9 mouse cellular contexts compared by ENCODE assay signal in genomic region chr13:35383000-35383623, GRCm38 (mm10).
A peak's percentile ranks its signal among the peaks of the same experiment; 100 is the strongest.
DNase-seq lines count a peak whose midpoint lies in the region; ATAC-seq lines count a peak whose summit lies in the region.
"Had no signal": no experiment of that assay in that cellular context is flagged by ENCODE, and none has a peak within 500 bp of the region (broad histone marks: within the 10 kb centered on the region; RNA-seq: fewer than 3 reads in every experiment).

No protein-coding gene starts in this region.

- H3K27me3 ChIP-seq in liver, embryonic 12.5 days (replicated peaks): no peaks in the 10 kb centered on the region
- no peaks in the 10 kb centered on the region for H3K27me3 ChIP-seq in stomach, embryonic 14.5 days (ENCODE audit: control insufficient read depth, insufficient read depth, low read length)
- H3K27me3 ChIP-seq: forebrain, embryonic 13.5 days had no signal

- H3K9ac ChIP-seq in liver, embryonic 12.5 days: no peak overlapping the region
- no peak overlapping the region for H3K9ac ChIP-seq in stomach, embryonic 14.5 days (replicated peaks; ENCODE audit: low read depth, low read length)
- H3K9ac ChIP-seq: forebrain, embryonic 13.5 days; hindbrain, embryonic 14.5 days had no signal

- no peak overlapping the region for H3K4me3 ChIP-seq in liver, embryonic 12.5 days
- no peak overlapping the region for H3K4me3 ChIP-seq in stomach, embryonic 14.5 days (ENCODE audit: low read depth, low read length)
- H3K4me3 ChIP-seq: forebrain, embryonic 13.5 days had no signal

- peak overlapping the region; percentile 23; the same call in 1 of the 2 replicates for H3K4me2 ChIP-seq in liver, embryonic 12.5 days
- no peak overlapping the region for H3K4me2 ChIP-seq in stomach, embryonic 14.5 days (replicated peaks; ENCODE audit: low read depth, low read length)
- H3K4me2 ChIP-seq: forebrain, embryonic 13.5 days; hindbrain, embryonic 14.5 days had no signal

- no peak for DNase-seq in liver
- peak; percentile 8 to 19 for DNase-seq in cerebellum, postnatal 14 days
- peak; percentile 17 for DNase-seq in kidney, adult 18-20 months
- DNase-seq in left cerebral cortex, adult 9 months (ENCODE audit: low spot score in 2 of 2): no peak
- DNase-seq in thymus, postnatal 36 days: no peak

- 21% methylated on average over 12 of the region's 12 CpGs for WGBS in liver, embryonic 12.5 days (ENCODE audit: insufficient replicate concordance)
- 32% methylated on average over 12 of the region's 12 CpGs for WGBS in stomach, embryonic 14.5 days

- no peaks in the 10 kb centered on the region for H3K36me3 ChIP-seq in liver, embryonic 12.5 days
- no peaks in the 10 kb centered on the region for H3K36me3 ChIP-seq in stomach, embryonic 14.5 days (ENCODE audit: control insufficient read depth, insufficient read depth, low read length)

- H3K9me3 ChIP-seq in liver, embryonic 12.5 days (replicated peaks): no peaks in the 10 kb centered on the region
- H3K9me3 ChIP-seq in stomach, embryonic 14.5 days (ENCODE audit: control insufficient read depth, low read depth, low read length): no peaks in the 10 kb centered on the region
- H3K9me3 ChIP-seq: forebrain, embryonic 13.5 days had no signal

- H3K4me1 ChIP-seq in liver, embryonic 12.5 days: peaks cover 5% of the 10 kb centered on the region; the same call in 1 of the 2 replicates
- no peaks in the 10 kb centered on the region for H3K4me1 ChIP-seq in stomach, embryonic 14.5 days (ENCODE audit: control insufficient read depth, insufficient read depth, low read length)
- H3K4me1 ChIP-seq: forebrain, embryonic 13.5 days had no signal

- H3K27ac ChIP-seq in liver, embryonic 12.5 days: no peak overlapping the region
- H3K27ac ChIP-seq in stomach, embryonic 14.5 days (ENCODE audit: low read length): no peak overlapping the region
- H3K27ac ChIP-seq: forebrain, embryonic 13.5 days; hindbrain, embryonic 14.5 days had no signal

- ATAC-seq in liver, embryonic 12.5 days: no peak
- peak; percentile 80; the same call in 1 of the 2 replicates for ATAC-seq in stomach, embryonic 14.5 days (ENCODE audit: insufficient number of reproducible peaks, insufficient read depth, low FRiP score, low read depth)
- ATAC-seq: forebrain, embryonic 13.5 days had no signal

Comparison
In these comparisons a context has a peak if more than half of its experiments do, and no peak if none do; other contexts are left out.
1. DNase-seq: peak in cerebellum, postnatal 14 days (2 of 2) and kidney, adult 18-20 months (single experiment); none in liver (single experiment), left cerebral cortex, adult 9 months (0 of 2) and thymus, postnatal 36 days (0 of 2).